Mouse (Mus musculus) spleen, postnatal 10 days (tissue): ENCODE results near the gene Glod4.

Experiments used
- DNase-seq, 2 experiments: peaks; one replicate each; pipeline ENCODE4 v3.0.0; 2021 to 2022; ENCODE audit warnings: low spot score in 2 of 2

Glod4 gene

DNA sequence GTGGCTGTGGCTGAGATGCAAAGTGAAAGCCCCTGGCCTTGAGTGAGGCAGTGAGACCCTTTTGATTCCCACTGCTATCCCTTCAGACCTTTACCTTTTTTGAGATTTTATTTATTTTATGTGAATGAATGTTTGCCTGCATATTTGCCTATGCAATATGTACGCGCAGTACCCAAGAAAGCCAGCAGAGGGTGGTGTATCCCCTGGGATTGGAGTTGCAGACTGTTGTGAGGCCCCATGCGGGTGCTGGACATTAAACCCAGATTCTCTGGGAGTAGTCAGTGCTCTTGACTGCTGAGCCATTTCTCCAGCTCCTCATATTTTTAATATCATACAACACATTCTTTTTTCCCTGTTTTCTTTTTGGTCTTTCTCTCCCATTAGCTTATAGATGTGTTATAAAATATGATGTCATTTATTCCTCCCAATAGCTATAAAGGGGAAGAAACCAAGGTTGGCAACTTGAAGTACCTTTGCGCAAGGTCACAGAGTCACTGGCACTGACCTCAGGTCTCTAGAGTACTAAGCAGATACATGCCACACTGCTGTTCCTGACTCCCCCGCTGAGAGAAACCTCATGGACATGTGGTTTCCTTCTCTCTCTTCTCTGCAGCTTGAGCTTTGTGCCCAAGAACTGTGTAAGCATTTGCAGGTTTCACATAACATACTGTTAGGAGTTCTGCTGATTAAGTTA lies 157.5 kb downstream of the Glod4 start:
- peak; percentile 67 to 81 for DNase-seq

DNA sequence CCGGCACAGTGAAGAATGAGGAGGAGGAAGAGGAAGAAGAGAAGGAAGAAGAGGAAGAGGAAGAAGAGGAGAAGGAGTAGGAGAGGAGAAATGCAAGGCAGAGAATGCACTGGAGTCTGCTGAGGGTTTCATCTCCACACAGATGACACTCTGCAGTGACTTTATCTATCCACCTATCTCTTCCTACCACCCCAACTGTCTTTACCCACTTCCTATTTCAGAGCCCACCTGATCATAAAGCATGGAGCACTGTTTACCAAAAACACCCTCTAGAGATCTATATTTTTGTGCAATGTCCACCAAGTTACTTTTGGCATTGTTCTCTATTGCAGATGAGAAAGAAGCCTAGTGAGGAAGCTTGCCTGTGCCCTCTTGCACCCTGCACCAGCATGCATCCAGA lies 158.6 kb downstream of the Glod4 start:
- DNase-seq = no peak

DNA sequence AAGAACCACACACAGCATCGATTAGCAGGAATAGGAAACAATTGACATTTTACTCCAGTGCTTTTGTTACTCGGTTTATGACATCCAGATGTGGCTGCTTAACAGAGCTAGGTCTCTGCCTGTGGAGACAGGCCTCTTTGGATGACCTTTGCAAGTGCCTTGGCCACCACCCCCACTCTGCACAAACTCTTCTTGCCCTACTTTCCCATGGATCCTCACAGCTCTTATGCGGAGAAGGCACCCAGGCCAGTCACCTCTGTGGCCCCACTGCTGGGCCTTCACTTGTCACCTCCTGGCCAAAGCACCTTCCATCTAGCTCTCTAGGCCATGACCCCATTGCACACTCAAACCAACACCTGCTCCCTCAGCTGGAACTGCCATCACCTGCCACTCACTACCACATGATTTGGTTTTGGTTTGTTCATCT lies 159.6 kb downstream of the Glod4 start:
- no peak for DNase-seq

DNA sequence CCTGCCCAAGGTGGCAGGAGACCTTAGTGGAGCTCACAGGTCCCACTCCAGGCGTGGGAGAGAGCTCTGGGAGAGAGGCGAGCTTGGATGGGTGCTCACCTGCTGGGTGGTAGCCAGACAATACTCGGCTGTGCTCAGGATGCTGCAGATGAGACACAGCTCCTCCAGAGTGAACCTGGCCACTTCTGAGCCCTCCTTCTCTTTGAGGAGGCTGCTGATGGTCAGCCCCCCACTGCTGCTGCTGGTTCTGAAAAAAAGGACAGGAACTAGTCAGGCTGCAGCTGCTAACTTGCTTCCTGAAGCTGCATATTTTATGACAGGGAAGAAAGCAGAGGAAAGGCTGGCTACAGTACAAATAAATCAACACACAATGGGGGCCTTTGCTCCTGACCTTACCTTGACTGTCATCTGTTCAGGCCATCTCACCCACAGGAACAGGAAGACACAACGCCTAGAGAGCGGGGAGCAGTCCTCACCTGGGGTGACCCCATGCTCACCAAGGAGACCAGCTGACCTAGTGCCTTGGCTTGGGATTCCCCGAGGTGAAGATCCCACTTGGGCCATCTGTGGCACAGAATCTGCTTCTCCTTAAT lies 162.4 kb downstream of the Glod4 start:
- no peak for DNase-seq

DNA sequence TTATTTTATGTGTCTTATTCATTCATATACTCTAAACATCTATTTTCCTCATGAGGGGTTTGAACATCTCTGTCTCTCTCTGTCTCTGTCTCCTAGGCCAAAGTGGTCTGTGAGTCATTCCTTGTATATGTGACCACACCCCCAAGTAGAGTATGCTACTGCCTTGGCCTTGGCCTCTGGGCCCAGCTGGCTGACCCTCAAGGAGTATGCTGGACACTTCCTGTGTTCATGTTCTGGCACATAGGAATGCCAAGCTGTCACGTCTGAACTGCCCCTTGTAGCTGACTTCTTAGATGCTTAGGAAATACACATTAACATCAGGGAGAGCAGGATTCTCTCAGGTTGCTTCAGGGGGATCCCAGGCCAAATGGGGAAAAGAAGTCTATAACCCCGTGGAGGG lies 163.2 kb downstream of the Glod4 start:
- DNase-seq = no peak

DNA sequence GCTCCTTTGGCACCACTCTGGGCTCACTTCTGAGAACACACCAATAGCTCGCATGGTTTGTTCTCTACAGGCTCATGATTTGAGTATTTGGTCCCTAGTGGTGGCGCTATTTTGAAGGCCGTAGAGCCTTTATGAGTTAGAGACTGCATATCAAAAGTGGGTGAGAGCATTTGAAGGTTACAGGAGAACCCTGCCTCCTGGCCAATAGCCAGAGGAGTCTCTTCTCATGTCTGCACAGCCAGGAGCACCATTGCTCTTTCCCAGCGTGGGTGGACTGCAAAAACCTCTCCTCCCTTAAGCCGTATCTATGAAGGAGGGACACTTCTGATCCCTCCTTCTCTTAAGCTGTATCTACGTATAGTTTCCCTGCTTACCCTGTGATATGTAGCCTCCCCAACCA lies 166.2 kb downstream of the Glod4 start:
- DNase-seq = no peak

DNA sequence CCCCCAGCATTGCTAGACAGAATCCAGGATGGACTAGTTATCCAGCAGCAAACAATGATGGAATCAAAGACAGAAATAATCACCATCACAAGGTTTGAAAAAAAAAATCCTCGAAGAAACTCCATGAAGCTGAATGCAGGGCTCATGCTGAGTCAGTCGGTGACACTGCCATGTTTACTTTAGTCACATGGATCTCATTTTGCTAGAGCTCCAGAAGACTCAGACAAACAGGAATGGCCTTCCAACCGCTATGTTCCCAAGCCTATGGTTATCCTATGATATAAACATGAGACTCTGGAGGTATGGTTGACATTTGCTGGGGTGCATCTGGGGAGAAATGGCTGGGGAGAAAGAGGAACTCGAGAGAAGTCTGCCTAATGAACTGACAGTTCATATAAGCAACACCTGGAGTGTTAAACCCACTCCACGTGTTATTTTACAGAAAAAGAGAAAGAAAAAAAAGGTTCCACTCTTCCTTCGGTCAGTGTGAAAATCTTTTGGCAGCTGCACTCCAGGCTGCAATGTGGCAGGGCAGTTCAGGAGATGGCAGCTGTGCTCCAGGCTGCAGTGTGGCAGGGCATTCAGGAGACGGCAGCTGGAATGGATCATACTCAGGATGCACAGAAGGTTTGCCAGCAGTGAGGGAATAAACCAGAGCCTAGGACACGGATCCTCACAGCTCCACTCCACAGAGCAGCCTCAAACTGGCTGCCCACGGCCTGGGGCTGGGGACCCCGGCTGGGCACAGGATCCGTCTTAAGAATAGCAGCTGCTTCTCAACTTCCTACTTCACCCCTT lies 169.0 kb downstream of the Glod4 start:
- no peak for DNase-seq
